Mouse (Mus musculus) neural tube, embryonic 12.5 days (tissue): ENCODE results near the gene Klk9. TPM values are rescaled to one million over a fixed set of nuclear protein-coding genes. Genes with fewer than 3 reads are reported as not detected.
A peak's percentile ranks its signal among the peaks of the same experiment; 100 is the strongest.

Experiments
- ATAC-seq: fragments of 200-750 bp; cut with Nextera tagmentation; 2 replicates; pipeline ENCODE4 v1.8.0; 2017; ENCODE audit warnings: low read depth, mild to moderate bottlenecking, moderate TSS enrichment, moderate library complexity; ENCODE audit not compliant: low FRiP score
- H3K27ac ChIP-seq: fragments of 300-500 bp; sonication (generic); 2 replicates; pipeline ENCODE4 v1.5.1; 2016
- H3K27me3 ChIP-seq: fragments of 300-500 bp; sonication (generic); replicated peaks from 2 replicates; pipeline ENCODE4 v1.6.1; 2016; ENCODE audit warnings: mild to moderate bottlenecking
- H3K36me3 ChIP-seq: fragments of 300-500 bp; sonication (generic); 2 replicates; pipeline ENCODE4 v1.6.1; 2016; ENCODE audit warnings: mild to moderate bottlenecking
- H3K4me1 ChIP-seq: fragments of 300-500 bp; sonication (generic); 2 replicates; pipeline ENCODE4 v1.6.1; 2016
- H3K4me2 ChIP-seq: fragments of 300-500 bp; sonication (generic); replicated peaks from 2 replicates; pipeline ENCODE4 v1.6.1; 2016; ENCODE audit warnings: mild to moderate bottlenecking
- H3K4me3 ChIP-seq: fragments of 300-500 bp; sonication (generic); 2 replicates; pipeline ENCODE4 v1.5.1; 2016
- H3K9ac ChIP-seq: fragments of 300-500 bp; sonication (generic); 2 replicates; pipeline ENCODE4 v1.6.1; 2016; ENCODE audit warnings: mild to moderate bottlenecking
- H3K9me3 ChIP-seq: fragments of 300-500 bp; sonication (generic); 2 replicates; pipeline ENCODE4 v1.6.1; 2016; ENCODE audit warnings: mild to moderate bottlenecking
- WGBS: fragments of 180-500 bp; shearing (Covaris S2); methylation state at CpG from one replicate; pipeline ENCODE4 v1.1.7; 2016; 5-methylcytosine and 5-hydroxymethylcytosine counted together
- polyA plus RNA-seq: library from polyadenylated mRNA; unstranded; fragments of >200 nt; fragmentation: Nextera tagmentation; extraction: Ambion mirVana; gene quantifications from 2 replicates; pipeline ENCODE4 v1.2.1, GENCODE M21; 2016

The Klk9 gene
- polyA plus RNA-seq, 1 experiment from 2014 or later: not detected

DNA sequence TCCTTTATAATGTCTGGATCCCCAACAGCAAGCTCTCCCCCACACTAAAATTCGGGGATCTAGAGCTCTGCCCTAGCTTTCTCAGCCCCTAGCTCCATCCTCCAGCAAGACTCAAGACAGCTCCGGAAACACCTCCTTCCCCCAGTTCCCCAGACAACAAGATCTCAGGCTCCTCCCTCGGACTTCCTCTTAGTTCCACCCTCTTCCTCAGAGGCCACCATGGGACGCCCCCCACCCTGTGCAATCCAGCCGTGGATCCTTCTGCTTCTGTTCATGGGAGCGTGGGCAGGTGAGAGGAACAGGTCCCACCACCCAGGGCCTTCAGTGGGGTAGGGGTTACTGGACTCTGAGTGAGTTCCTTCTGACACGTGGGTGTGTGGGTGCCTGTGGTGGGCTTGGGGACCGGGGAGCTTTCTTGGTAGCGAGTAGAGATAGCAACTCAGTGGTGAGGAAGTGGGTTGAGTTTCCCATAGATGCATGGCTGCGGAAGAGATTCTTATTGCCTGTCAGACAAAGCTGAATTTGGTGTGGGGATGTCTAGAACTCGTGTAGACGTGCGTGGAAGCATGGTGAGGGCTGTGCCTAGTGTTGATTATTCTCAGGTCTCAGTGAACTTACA lies 6.3 kb downstream of the Klk9 start:
- WGBS: 39% methylated on average over 13 of the region's 13 CpGs
- no peaks in the 10 kb centered on the region for H3K9me3 ChIP-seq
- no peak; the same call in 1 of the 2 replicates for ATAC-seq
- H3K36me3 ChIP-seq: no peaks in the 10 kb centered on the region
- peaks cover 3% of the 10 kb centered on the region for H3K4me1 ChIP-seq
- H3K4me3 ChIP-seq: no peak overlapping the region
- no peak overlapping the region for H3K27ac ChIP-seq
- H3K27me3 ChIP-seq: peaks cover 31% of the 10 kb centered on the region
- H3K9ac ChIP-seq: no peak overlapping the region
- H3K4me2 ChIP-seq: peak overlapping the region; percentile 77

DNA sequence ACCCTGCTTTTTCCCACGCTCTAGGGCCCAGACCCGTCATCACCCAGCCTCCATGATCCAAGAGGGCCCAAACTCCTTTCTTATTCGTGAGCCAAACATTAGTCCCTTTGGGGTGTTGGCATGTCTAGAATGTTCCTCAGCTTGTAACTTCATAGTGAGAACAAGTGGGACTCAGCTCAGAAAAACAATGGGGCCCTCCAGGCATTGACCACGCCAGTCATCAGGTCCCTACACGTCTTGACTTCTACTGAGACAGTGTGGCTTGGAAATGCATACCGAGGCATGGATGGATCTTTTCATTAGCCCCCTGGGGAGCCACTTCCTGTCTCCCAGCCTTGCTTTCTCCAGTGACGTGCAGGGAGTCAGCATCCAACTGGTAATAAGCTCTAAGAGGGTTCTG lies 8.2 kb downstream of the Klk9 start:
- H3K4me3 ChIP-seq: no peak overlapping the region
- no peak overlapping the region for H3K4me2 ChIP-seq
- peaks cover 31% of the 10 kb centered on the region for H3K27me3 ChIP-seq
- no peak overlapping the region for H3K9ac ChIP-seq
- WGBS: 82% methylated on average over 7 of the region's 7 CpGs
- no peak overlapping the region for H3K27ac ChIP-seq
- ATAC-seq: no peak
- no peaks in the 10 kb centered on the region for H3K9me3 ChIP-seq
- H3K4me1 ChIP-seq: peaks cover 3% of the 10 kb centered on the region
- H3K36me3 ChIP-seq: no peaks in the 10 kb centered on the region

DNA sequence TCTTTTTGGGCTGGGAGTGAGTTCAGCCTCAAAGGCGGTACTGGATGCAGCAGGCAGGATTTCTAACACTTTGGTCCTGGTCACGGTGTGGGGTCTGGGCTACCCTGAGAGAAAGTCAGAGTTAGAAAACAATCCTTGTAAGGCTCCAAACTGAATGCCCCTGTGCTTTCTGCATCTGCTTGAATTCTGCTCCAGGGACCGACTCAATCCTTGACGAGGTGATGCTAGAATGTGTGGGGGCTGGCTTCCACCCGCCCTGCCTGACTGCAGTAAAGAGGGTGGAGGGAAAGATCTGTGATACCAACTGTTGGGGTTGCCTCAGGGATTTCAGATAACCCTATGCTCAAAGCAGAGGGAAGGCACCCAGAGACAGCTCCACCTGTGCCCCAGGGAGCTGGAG lies 19.3 kb downstream of the Klk9 start, which contains the start of gene Klk7:
Klk7 (plus strand) TSS at position 301 of the 400 bp plus-strand sequence.
- ATAC-seq: no peak
- WGBS: 61% methylated on average over 5 of the region's 5 CpGs

DNA sequence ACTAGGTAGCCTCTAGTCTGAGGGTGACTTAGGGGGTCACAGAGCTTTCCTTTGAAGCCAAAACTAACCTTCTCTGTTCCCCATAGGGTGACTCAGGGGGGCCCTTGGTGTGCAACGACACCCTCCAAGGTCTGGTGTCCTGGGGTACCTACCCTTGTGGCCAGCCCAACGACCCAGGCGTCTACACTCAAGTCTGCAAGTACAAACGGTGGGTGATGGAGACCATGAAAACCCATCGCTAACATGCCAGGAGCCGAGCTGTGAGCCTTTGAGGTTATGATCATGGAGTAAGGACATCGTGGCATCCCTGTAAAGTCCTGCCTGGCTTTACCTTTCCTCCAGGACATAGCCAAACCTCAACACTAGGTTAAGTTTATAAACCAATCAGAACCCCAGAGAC lies 23.5 kb downstream of the Klk9 start:
- Histone ChIP-seq H3K9me3 (no peaks in the 10 kb centered on the region), H3K27ac (no peak overlapping the region), H3K36me3 (no peaks in the 10 kb centered on the region), H3K4me2 (no peak overlapping the region), H3K4me3 (no peak overlapping the region), H3K27me3 (no peaks in the 10 kb centered on the region), H3K4me1 (no peaks in the 10 kb centered on the region), H3K9ac (no peak overlapping the region)
- no peak for ATAC-seq
- WGBS: 83% methylated on average over 7 of the region's 7 CpGs

More for the DNA sequence above, 19.3 kb downstream of the Klk9 start, which contains the start of gene Klk7:
- H3K27me3 ChIP-seq: no peaks in the 10 kb centered on the region
- H3K36me3 ChIP-seq: no peaks in the 10 kb centered on the region
- no peak within 1 kb of the TSS for H3K27ac ChIP-seq
- H3K4me3 ChIP-seq: no peak within 1 kb of the TSS
- H3K9me3 ChIP-seq: no peaks in the 10 kb centered on the region
- no peaks in the 10 kb centered on the region for H3K4me1 ChIP-seq
- H3K9ac ChIP-seq: no peak within 1 kb of the TSS
- no peak within 1 kb of the TSS for H3K4me2 ChIP-seq

DNA sequence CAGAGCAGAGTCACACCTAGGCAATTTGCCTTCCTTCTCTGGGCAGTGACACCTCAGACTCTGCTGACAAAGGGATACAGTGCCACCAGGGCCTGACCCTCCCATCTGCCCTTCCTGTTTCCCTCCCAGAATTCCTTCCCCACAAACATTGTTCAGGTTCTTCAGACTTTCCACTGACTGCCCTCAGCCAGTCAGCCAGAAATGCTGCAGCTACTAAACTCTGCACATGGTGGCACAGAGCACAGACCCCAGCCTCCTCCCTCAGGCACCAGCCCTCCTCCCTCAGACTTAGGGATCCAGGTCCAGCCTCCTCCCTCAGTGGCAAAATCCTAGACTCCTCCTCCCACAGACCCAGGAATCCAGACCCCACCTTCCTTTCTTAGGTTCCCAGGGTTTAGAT lies 25.1 kb downstream of the Klk9 start:
- Histone ChIP-seq H3K4me3 (no peak overlapping the region), H3K36me3 (no peaks in the 10 kb centered on the region), H3K27me3 (no peaks in the 10 kb centered on the region), H3K27ac (no peak overlapping the region), H3K4me2 (no peak overlapping the region), H3K9me3 (no peaks in the 10 kb centered on the region), H3K4me1 (no peaks in the 10 kb centered on the region), H3K9ac (no peak overlapping the region)
- ATAC-seq: no peak

DNA sequence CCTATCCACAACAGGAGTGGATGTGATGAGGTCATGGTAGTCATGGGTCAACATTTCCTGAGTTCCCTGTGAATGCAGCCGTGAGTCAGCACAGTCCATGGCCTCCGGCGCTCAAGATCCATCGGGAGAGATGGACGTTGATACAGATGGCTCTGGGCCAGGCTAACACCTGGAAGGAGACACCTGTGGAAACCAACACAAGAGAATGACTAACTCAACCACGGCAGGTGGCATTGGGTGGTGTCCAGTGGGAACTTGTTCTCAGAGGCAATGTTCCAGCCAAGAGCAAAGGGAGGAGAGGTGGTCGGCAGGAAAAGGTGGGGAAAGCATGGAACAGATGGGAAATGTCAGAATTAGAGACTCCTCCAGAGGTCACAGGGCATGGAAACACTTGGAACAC lies 29.9 kb downstream of the Klk9 start:
- no peak for ATAC-seq
- H3K27ac ChIP-seq: no peak overlapping the region
- H3K4me2 ChIP-seq: no peak overlapping the region
- no peaks in the 10 kb centered on the region for H3K27me3 ChIP-seq
- H3K9ac ChIP-seq: no peak overlapping the region
- 87% methylated on average over 7 of the region's 7 CpGs for WGBS
- H3K9me3 ChIP-seq: no peaks in the 10 kb centered on the region
- no peaks in the 10 kb centered on the region for H3K4me1 ChIP-seq
- no peaks in the 10 kb centered on the region for H3K36me3 ChIP-seq
- H3K4me3 ChIP-seq: no peak overlapping the region

DNA sequence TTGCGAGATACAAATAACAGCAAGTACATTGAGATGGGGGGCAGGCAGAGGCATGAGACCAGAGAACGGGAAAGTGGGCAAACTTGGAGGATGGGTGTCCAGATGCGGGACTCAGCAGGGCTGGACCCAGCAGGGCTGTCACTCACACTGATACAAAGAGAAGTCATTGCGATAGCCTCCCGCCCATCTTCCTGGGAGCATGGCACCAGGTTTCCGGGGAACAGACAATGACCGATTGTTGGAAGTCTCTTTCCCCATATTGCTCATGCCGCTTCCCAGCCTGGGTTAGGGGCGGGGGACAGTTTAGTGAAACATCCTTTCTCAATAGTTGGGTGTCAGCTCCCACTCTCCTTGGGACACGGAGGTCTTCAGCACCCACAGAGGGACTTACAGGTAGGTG lies 32.5 kb downstream of the Klk9 start, which contains the start of gene Klk6:
Klk6 (plus strand) TSS at position 301 of the 400 bp plus-strand sequence.
- Histone ChIP-seq H3K4me2 (no peak within 1 kb of the TSS), H3K36me3 (no peaks in the 10 kb centered on the region), H3K4me3 (no peak within 1 kb of the TSS), H3K27me3 (no peaks in the 10 kb centered on the region), H3K4me1 (no peaks in the 10 kb centered on the region), H3K9ac (no peak within 1 kb of the TSS), H3K9me3 (no peaks in the 10 kb centered on the region), H3K27ac (no peak within 1 kb of the TSS)
- no peak for ATAC-seq
- 74% methylated on average over 10 of the region's 10 CpGs for WGBS

DNA sequence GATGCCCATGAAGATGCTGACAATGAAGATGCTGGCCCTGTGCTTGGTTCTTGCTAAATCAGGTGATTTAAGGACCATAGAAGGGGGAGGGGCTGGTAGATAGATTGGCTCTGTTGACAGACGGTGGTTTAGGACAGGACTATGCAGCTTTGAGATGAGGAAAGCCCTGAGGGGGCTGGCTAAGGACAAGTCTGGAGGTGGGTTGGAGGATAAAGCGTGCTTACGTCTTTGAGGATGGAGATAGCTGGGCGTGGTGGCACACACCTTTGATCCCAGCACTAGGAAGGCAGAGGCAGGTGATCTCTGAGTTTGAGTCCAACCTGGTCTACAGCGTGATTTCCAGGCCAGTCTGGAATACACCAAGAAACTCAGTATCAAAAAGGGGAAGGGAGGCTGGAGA lies 34.4 kb downstream of the Klk9 start:
- no peak for ATAC-seq
- 81% methylated on average over 5 of the region's 5 CpGs for WGBS
- Histone ChIP-seq H3K4me2 (no peak overlapping the region), H3K9me3 (no peaks in the 10 kb centered on the region), H3K4me1 (no peaks in the 10 kb centered on the region), H3K4me3 (no peak overlapping the region), H3K27ac (no peak overlapping the region), H3K27me3 (no peaks in the 10 kb centered on the region), H3K36me3 (no peaks in the 10 kb centered on the region), H3K9ac (no peak overlapping the region)

DNA sequence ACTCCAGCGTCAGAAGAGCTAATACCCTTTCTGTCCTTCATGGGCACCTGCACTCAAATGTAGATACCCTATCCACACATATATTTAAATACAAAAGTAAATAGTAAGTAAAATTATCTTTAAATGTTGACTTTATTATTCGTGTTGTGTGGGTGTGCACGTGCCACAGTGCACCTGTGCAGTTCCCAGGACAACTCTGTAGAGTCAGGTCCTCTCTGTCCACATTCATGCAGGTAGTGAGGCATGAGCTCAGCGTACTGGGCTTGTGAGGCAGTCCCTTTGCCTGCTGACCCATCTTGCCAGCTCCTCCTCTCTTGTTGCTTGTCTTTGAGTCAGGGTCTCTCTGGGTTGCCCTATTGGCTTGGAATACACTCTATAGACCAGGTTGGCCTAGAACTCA lies 36.0 kb downstream of the Klk9 start:
- H3K9ac ChIP-seq: no peak overlapping the region
- 79% methylated on average over 4 of the region's 4 CpGs for WGBS
- no peak overlapping the region for H3K27ac ChIP-seq
- no peaks in the 10 kb centered on the region for H3K4me1 ChIP-seq
- H3K9me3 ChIP-seq: no peaks in the 10 kb centered on the region
- no peak for ATAC-seq
- no peaks in the 10 kb centered on the region for H3K36me3 ChIP-seq
- H3K27me3 ChIP-seq: no peaks in the 10 kb centered on the region
- no peak overlapping the region for H3K4me3 ChIP-seq
- no peak overlapping the region for H3K4me2 ChIP-seq

DNA sequence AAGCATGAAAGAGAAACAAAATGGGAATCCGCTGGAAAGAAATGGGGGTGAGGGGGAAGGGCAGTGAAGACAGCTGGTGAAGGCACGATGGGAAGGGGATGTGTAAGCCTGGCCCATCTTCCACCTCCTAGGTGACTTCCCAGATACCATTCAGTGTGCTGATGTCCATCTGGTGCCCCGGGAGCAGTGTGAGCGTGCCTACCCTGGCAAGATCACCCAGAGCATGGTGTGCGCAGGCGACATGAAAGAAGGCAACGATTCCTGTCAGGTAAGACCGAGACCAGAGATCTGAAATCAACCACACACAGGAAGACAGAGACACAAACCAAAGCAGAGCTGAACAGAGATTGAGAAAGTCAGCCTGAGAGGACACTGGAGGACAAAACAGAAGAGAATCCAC lies 37.3 kb downstream of the Klk9 start:
- 87% methylated on average over 8 of the region's 8 CpGs for WGBS
- no peak overlapping the region for H3K27ac ChIP-seq
- no peak overlapping the region for H3K4me3 ChIP-seq
- no peak overlapping the region for H3K4me2 ChIP-seq
- no peak for ATAC-seq
- no peak overlapping the region for H3K9ac ChIP-seq
- H3K4me1 ChIP-seq: no peaks in the 10 kb centered on the region
- no peaks in the 10 kb centered on the region for H3K27me3 ChIP-seq
- H3K9me3 ChIP-seq: no peaks in the 10 kb centered on the region
- no peaks in the 10 kb centered on the region for H3K36me3 ChIP-seq

DNA sequence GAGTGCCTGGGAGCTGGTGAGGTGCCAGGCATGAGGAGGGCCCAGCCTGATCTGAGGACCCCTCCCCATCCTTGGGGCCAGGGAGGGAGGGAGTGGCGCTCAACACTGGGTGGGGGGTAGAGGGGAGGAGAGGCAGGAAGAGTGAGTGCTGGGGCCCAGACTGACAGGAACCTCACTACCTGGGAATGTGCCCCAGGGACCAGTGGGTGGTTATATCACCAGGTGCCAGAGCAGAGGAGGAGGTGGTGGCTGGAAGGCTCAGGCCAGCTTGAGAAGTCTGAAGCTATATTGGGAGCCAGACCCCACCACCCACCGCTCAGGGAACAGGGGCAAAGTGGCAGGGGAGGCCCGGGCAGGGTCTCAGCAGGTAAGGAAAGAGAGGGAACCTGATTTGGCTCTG lies 50.0 kb downstream of the Klk9 start, which contains the start of gene Klk5:
Klk5 (plus strand) TSS at position 271 of the 400 bp plus-strand sequence.
- 59% methylated on average over 3 of the region's 3 CpGs for WGBS
- no peaks in the 10 kb centered on the region for H3K9me3 ChIP-seq
- H3K36me3 ChIP-seq: no peaks in the 10 kb centered on the region
- no peak within 1 kb of the TSS for H3K4me2 ChIP-seq
- no peak within 1 kb of the TSS for H3K4me3 ChIP-seq
- H3K9ac ChIP-seq: no peak within 1 kb of the TSS
- no peaks in the 10 kb centered on the region for H3K27me3 ChIP-seq
- ATAC-seq: no peak
- H3K27ac ChIP-seq: no peak within 1 kb of the TSS
- no peaks in the 10 kb centered on the region for H3K4me1 ChIP-seq

DNA sequence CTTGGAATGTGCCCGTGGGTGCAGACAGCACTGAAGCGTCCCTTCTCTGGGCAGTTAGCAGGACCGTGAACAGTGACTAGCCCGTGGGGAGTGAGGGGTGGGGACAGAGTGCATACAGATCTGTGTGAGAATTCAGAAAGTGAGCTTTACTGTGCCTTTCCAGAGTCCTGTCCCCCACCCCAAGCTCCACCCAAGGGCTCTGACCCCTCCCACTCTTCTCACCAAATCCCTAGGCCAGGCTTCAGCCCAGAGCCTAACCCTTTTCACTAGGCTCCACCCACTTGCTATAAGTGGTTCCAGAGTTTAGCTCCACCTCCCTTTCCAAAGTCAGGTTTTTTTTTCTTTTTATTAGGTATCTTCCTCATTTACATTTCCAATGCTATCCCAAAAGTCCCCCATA lies 52.1 kb downstream of the Klk9 start:
- Histone ChIP-seq H3K9ac (no peak overlapping the region), H3K4me2 (no peak overlapping the region), H3K36me3 (no peaks in the 10 kb centered on the region), H3K27ac (no peak overlapping the region), H3K4me3 (no peak overlapping the region), H3K27me3 (no peaks in the 10 kb centered on the region), H3K9me3 (no peaks in the 10 kb centered on the region), H3K4me1 (no peaks in the 10 kb centered on the region)
- no peak for ATAC-seq
- 90% methylated on average over 4 of the region's 4 CpGs for WGBS
